In the genomic region with DNA sequence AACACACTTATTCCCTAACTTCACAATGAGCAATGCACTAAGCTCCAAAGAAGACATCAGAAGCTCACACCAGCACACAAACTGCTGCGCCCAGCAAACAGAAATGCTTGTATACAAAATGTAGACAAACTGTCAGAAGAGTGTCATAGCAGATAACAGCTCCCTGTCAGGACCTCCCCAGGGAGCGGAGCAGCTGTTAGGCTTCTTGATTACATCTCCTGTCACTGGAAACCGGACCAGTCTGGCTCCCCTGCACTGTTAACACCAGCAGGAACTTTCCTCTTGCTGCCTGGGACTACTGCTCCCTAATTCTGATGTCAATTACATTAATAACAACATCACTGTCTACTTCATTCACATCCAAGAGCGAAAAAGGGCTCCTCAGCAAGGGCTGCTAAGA, we compare ENCODE assay signal across 11 mouse cellular contexts. TPM values are rescaled to one million over a fixed set of nuclear protein-coding genes. Genes with fewer than 3 reads are reported as not detected.
DNase-seq lines count a peak whose midpoint lies in the region; ATAC-seq and TF ChIP-seq lines count a peak whose summit lies in the region.
"Had no signal": no experiment of that assay in that cellular context is flagged by ENCODE, and none has a peak within 500 bp of the region (broad histone marks: within the 10 kb centered on the region; RNA-seq: fewer than 3 reads in every experiment).

No protein-coding gene starts in this region.

- no peak overlapping the region for H3K27ac ChIP-seq in embryonic facial prominence, embryonic 10.5 days (replicated peaks)
- peak overlapping the region; percentile 40; the same call in 1 of the 2 replicates for H3K27ac ChIP-seq in liver, postnatal 0 days (ENCODE audit: low read depth)
- no peak overlapping the region for H3K27ac ChIP-seq in layer of hippocampus, adult 2 months
- H3K27ac ChIP-seq: forebrain, embryonic 15.5 days; intestine, embryonic 15.5 days had no signal

- DNase-seq in kidney, postnatal 4 days: peak; percentile 29 to 33
- no peak for DNase-seq in kidney, adult 8-10 months
- peak; percentile 57 for DNase-seq in c-Kit-positive CD71-positive TER-119-negative erythroid progenitor cells, embryonic 14.5 days (ENCODE audit: low read depth)
- peak; percentile 21 for DNase-seq in embryonic facial prominence, embryonic 10.5 days (ENCODE audit: low spot score)
- DNase-seq in liver, postnatal 0 days: peak; percentile 37
- DNase-seq in right cerebral cortex, postnatal 36 days (ENCODE audit: low spot score in 2 of 2): no peak
- DNase-seq in layer of hippocampus, adult 2 months (ENCODE audit: low spot score in 2 of 2): no peak
- DNase-seq: cerebellum, adult 2 months; right cerebral cortex, postnatal 25 days had no signal

- ATAC-seq in liver, postnatal 0 days: peak; percentile 90
- ATAC-seq: forebrain, embryonic 15.5 days; intestine, embryonic 15.5 days had no signal

- no peak for TF ChIP-seq CTCF in liver, postnatal 0 days (IDR thresholded peaks at IDR 0.05; ENCODE audit: low read depth)
- TF ChIP-seq CTCF in layer of hippocampus, adult 2 months (conservative IDR thresholded peaks at IDR 0.05): no peak

- no peaks in the 10 kb centered on the region for H3K27me3 ChIP-seq in embryonic facial prominence, embryonic 10.5 days (replicated peaks; ENCODE audit: low read depth, poor library complexity, severe bottlenecking)
- H3K27me3 ChIP-seq in liver, postnatal 0 days (ENCODE audit: insufficient read depth, low read length): no peaks in the 10 kb centered on the region
- H3K27me3 ChIP-seq: forebrain, embryonic 15.5 days; intestine, embryonic 15.5 days had no signal

- H3K9ac ChIP-seq in liver, postnatal 0 days (replicated peaks): no peak overlapping the region
- H3K9ac ChIP-seq: forebrain, embryonic 15.5 days; intestine, embryonic 15.5 days had no signal

- H3K9me3 ChIP-seq in embryonic facial prominence, embryonic 10.5 days: no peaks in the 10 kb centered on the region
- no peaks in the 10 kb centered on the region for H3K9me3 ChIP-seq in liver, postnatal 0 days (ENCODE audit: low read length)
- H3K9me3 ChIP-seq: forebrain, embryonic 15.5 days; intestine, embryonic 15.5 days had no signal

- no peak overlapping the region for H3K4me2 ChIP-seq in liver, postnatal 0 days (ENCODE audit: low read depth, low read length)
- H3K4me2 ChIP-seq: forebrain, embryonic 15.5 days; intestine, embryonic 15.5 days had no signal

- H3K36me3 ChIP-seq in embryonic facial prominence, embryonic 10.5 days (replicated peaks): peaks cover 13% of the 10 kb centered on the region
- H3K36me3 ChIP-seq in liver, postnatal 0 days (replicated peaks; ENCODE audit: insufficient read depth, low read length): 0 out of 2 replicates have a peak, but pooled peaks cover 2% of the 10 kb centered on the region
- H3K36me3 ChIP-seq: forebrain, embryonic 15.5 days; intestine, embryonic 15.5 days had no signal

- peak; percentile 79 for TF ChIP-seq EP300 in liver, postnatal 0 days (IDR thresholded peaks at IDR 0.05; ENCODE audit: low read depth)

- 65% methylated on average over 4 of the region's 4 CpGs for WGBS in embryonic facial prominence, embryonic 10.5 days
- WGBS in liver, postnatal 0 days (ENCODE audit: insufficient replicate concordance): 61% methylated on average over 4 of the region's 4 CpGs

- H3K4me1 ChIP-seq in embryonic facial prominence, embryonic 10.5 days: 0 out of 2 replicates have a peak, but pooled peaks cover 3% of the 10 kb centered on the region
- H3K4me1 ChIP-seq in liver, postnatal 0 days (ENCODE audit: insufficient read depth): no peaks in the 10 kb centered on the region
- H3K4me1 ChIP-seq: forebrain, embryonic 15.5 days; intestine, embryonic 15.5 days had no signal

- no peak overlapping the region for H3K4me3 ChIP-seq in embryonic facial prominence, embryonic 10.5 days
- no peak overlapping the region for H3K4me3 ChIP-seq in liver, postnatal 0 days (ENCODE audit: low read depth, low read length)
- H3K4me3 ChIP-seq in layer of hippocampus, adult 2 months: no peak overlapping the region
- H3K4me3 ChIP-seq: forebrain, embryonic 15.5 days; intestine, embryonic 15.5 days had no signal

RNA-seq across cellular contexts. Expression of a gene that starts 44.5 kb away (rescaled TPM):
- polyA plus RNA-seq in embryonic facial prominence, embryonic 10.5 days (2016; fragmentation: Nextera tagmentation; extraction: Ambion mirVana): 13.5 and 14.0 TPM in 2 replicates
- polyA plus RNA-seq in liver, postnatal 0 days (2015; fragmentation: Nextera tagmentation; extraction: Ambion mirVana): 2.6 and 2.7 TPM in 2 replicates
- total RNA-seq in layer of hippocampus, adult 2 months (2021): 10 to 100 TPM; 45.6 to 45.7 TPM

Comparison
In these comparisons a context has a peak if more than half of its experiments do, and no peak if none do; other contexts are left out.
1. DNase-seq: peak in kidney, postnatal 4 days (2 of 2), c-Kit-positive CD71-positive TER-119-negative erythroid progenitor cells, embryonic 14.5 days (single experiment), embryonic facial prominence, embryonic 10.5 days (single experiment) and liver, postnatal 0 days (single experiment); none in kidney, adult 8-10 months (0 of 2), right cerebral cortex, postnatal 36 days (0 of 2) and layer of hippocampus, adult 2 months (0 of 2).